Mouse (Mus musculus): ENCODE measurements around the gene Bend3.

DNA sequence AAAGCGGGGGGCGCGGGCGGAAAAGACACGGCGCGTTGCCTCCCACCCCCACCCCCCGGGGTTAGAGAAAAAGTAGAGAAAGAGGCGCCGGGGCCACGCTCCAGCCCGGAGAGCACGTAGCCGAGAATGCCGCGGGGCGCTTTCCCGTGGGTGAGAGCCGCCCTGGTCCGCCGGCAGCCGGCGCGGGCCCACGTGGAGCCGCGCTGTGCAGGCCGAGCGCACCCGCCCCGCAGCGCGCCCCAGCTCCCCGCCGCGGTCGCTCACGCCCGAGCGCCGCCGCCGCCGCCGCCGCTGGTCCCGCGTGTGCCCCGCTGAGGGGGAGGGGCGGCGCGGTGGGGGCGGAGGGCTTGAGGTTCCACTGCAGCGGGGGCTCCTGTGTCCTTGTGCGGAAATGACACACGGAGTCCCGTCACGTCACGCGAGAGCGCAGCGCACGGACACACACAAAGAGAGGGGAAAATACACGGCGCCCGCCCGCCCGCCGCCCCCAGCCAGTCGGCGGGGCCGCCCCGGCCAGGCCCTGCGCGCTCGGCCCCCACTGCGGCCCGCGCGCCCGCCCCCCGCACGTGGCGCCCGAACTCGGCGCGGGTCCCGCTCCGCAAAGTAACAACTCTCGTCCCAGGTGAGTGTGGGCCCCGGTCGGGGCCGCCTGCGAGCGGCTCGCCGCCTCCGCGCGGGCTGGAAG, at the start of gene Bend3:
- TF ChIP-seq POLR2A (IDR thresholded peaks at IDR 0.05; ENCODE audit: insufficient read depth, low read depth, low read length) (no peak; the same call in 1 of the 2 replicates), CTCF (IDR thresholded peaks at IDR 0.05; ENCODE audit: insufficient read depth, low read depth, low read length) (no peak)
